Mouse (Mus musculus) sigmoid colon, adult 10 weeks (tissue): ENCODE results near the gene Tmem234. TPM values are rescaled to one million over a fixed set of nuclear protein-coding genes. Genes with fewer than 3 reads are reported as not detected.

Source experiments
- polyA plus RNA-seq: library from polyadenylated mRNA; stranded (reverse); fragments of 350-450 nt; fragmentation: Illumina TruSeq; extraction: RNeasy Lipid Tissue Mini Kit (QIAGEN cat#74804); gene quantifications from one replicate; pipeline ENCODE4 v1.2.3, GENCODE M21; 2014; ENCODE audit warnings: low read depth, low replicate concordance

Tmem234 gene
- 65.5 TPM for polyA plus RNA-seq

GRCm38 (mm10) chr4:129600233-129601158 is at the start of gene Tmem234, which contains the start of gene Eif3i:
TSS of gene Tmem234 (plus strand) at chr4:129600668.
TSS of gene Eif3i (minus strand) at chr4:129600648.

DNA sequence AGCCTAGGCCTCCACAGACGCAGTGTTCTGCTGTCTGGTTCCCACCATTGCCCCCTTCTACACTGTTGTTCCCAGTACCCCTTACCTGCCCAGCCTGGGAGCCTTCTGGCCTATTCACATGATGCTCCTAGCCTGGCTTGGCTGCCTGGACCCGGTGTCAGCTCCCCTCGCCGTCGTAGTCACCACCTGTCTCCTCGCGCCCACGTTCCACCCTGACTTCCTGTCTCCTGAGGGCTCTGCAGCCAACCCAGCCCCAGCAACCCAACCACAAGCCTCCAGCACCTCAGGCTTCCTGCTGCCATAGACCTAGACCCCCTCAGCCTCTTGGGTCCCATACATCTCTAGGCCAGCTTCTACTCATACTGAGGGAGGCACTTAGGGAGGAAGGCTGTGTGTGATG is 27.0 kb upstream of the Tmem234 start, which contains the start of gene Lck:
Lck (minus strand) TSS at position 212 of the 400 bp plus-strand sequence.

DNA sequence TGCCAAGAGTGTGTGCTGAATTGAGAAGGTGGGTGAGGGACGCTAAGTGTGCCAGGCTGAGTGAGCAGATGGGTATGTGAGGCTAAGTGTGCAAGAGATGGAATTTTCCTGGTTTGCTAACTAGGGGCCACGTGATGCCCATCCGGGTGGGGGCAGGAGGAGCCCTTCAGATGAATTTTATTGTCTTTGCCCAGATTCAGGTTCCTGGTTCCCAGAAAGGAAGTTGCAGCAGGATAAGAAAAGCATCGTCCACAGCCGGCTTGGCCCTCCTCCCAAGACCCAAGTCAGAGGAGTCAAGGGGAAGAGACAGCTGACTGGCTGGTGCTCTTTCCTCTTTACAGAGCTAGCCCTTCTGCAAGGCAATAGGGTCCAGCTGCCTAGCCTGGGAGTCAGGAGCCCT is 22.0 kb upstream of the Tmem234 start, which contains the start of gene Fam167b:
Fam167b (minus strand) TSS at position 84 of the 400 bp plus-strand sequence.

GRCm38 (mm10) chr4:129614093-129614492 is 13.6 kb downstream of the Tmem234 start, which contains the start of gene Dcdc2b:
TSS of gene Dcdc2b (minus strand) at chr4:129614257.

GRCm38 (mm10) chr4:129618786-129619691 is 18.6 kb downstream of the Tmem234 start, which contains the start of gene Iqcc:
TSS of gene Iqcc (minus strand) at chr4:129619099.

GRCm38 (mm10) chr4:129623681-129624091 is 23.2 kb downstream of the Tmem234 start, which contains the start of gene Ccdc28b:
TSS of gene Ccdc28b (minus strand) at chr4:129623947.

DNA sequence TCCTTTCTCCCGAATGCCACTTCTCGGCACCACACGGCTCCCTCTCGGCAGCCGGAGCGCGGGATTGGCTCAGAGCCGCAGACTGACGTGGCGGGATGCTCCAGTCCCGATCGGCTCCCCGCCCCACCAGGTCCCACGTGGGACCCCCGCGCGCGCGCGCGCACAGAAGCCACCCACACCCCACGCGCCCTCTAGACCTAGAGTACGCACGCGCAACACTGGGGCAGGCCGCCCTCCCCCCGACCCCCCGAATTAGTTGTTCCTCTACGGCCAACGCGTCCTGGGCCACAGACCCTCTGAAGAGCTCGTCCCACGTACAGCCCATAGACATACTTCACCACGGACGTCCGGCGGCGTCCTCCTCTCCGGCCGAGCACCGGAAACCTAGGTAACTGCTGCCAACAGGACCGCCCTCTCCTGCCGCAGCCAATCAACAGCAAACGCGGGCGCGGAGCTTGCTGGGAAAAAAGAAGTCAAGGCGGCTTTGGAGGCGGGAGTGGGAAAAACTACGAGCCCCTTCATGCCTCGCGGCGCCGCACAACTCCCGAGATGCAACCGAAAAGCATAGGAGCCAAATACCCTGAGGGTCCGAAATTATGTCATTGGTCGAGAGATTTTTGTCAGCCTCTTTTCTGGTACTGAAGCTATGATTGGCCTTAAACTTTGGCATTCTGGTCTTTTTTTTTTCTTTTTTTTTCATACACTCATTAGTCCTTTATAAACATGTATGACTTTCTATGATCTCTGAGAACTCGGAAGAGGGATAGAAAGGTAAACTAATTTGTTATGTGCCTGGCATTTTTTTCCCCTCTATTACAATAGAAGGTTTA is 40.4 kb downstream of the Tmem234 start, which contains the start of gene Txlna:
Txlna (minus strand) TSS at position 428 of the 830 bp plus-strand sequence.

GRCm38 (mm10) chr4:129672083-129672877 is 71.8 kb downstream of the Tmem234 start, which contains the start of gene Kpna6:
TSS of gene Kpna6 (minus strand) at chr4:129672767.

Other genes starting within 250 kb of the Tmem234 start
- 4.0 TPM for gene Zbtb8a, start 222.6 kb upstream of the Tmem234 start, polyA plus RNA-seq
- gene Zbtb8b, start 159.8 kb upstream of the Tmem234 start, polyA plus RNA-seq, result not detected
- gene Bsdc1, start 139.1 kb upstream of the Tmem234 start, polyA plus RNA-seq, result 20.9 TPM
- gene Tssk3, start 109.6 kb upstream of the Tmem234 start, polyA plus RNA-seq, result not detected
- not detected for gene Fam229a, start 109.5 kb upstream of the Tmem234 start, polyA plus RNA-seq
- 15.8 TPM for gene Marcksl1, start 87.1 kb upstream of the Tmem234 start, polyA plus RNA-seq
- gene Hdac1, start 58.0 kb upstream of the Tmem234 start, polyA plus RNA-seq, result 77.8 TPM
- 0.28 TPM for gene Lck, start 27.0 kb upstream of the Tmem234 start, polyA plus RNA-seq
- gene Fam167b, start 22.1 kb upstream of the Tmem234 start, polyA plus RNA-seq, result not detected
- gene Eif3i, start within 50 bp of the Tmem234 start, polyA plus RNA-seq, result 24.2 TPM
- gene Dcdc2b, start 13.6 kb downstream of the Tmem234 start, polyA plus RNA-seq, result not detected
- gene Iqcc, start 18.4 kb downstream of the Tmem234 start, polyA plus RNA-seq, result 10.8 TPM
- 4.7 TPM for gene Ccdc28b, start 23.3 kb downstream of the Tmem234 start, polyA plus RNA-seq
- gene Txlna, start 40.4 kb downstream of the Tmem234 start, polyA plus RNA-seq, result 14.2 TPM
- gene Kpna6, start 72.1 kb downstream of the Tmem234 start, polyA plus RNA-seq, result 35.6 TPM
- gene Tmem39b, start 96.2 kb downstream of the Tmem234 start, polyA plus RNA-seq, result 1.3 TPM
- gene Khdrbs1, start 141.6 kb downstream of the Tmem234 start, polyA plus RNA-seq, result 149 TPM
- 2,130 TPM for gene Ptp4a2, start 210.6 kb downstream of the Tmem234 start, polyA plus RNA-seq